Mouse (Mus musculus) neural tube, embryonic 12.5 days (tissue): ENCODE data around the gene Pomt1. TPM values are rescaled to one million over a fixed set of nuclear protein-coding genes. Genes with fewer than 3 reads are reported as not detected.

Source experiments
- ATAC-seq: fragments of 200-750 bp; cut with Nextera tagmentation; 2 replicates; pipeline ENCODE4 v1.8.0; 2017; ENCODE audit warnings: low read depth, mild to moderate bottlenecking, moderate TSS enrichment, moderate library complexity; ENCODE audit not compliant: low FRiP score
- H3K27ac ChIP-seq: fragments of 300-500 bp; sonication (generic); 2 replicates; pipeline ENCODE4 v1.5.1; 2016
- H3K27me3 ChIP-seq: fragments of 300-500 bp; sonication (generic); replicated peaks from 2 replicates; pipeline ENCODE4 v1.6.1; 2016; ENCODE audit warnings: mild to moderate bottlenecking
- H3K36me3 ChIP-seq: fragments of 300-500 bp; sonication (generic); 2 replicates; pipeline ENCODE4 v1.6.1; 2016; ENCODE audit warnings: mild to moderate bottlenecking
- H3K4me1 ChIP-seq: fragments of 300-500 bp; sonication (generic); 2 replicates; pipeline ENCODE4 v1.6.1; 2016
- H3K4me2 ChIP-seq: fragments of 300-500 bp; sonication (generic); replicated peaks from 2 replicates; pipeline ENCODE4 v1.6.1; 2016; ENCODE audit warnings: mild to moderate bottlenecking
- H3K4me3 ChIP-seq: fragments of 300-500 bp; sonication (generic); 2 replicates; pipeline ENCODE4 v1.5.1; 2016
- H3K9ac ChIP-seq: fragments of 300-500 bp; sonication (generic); 2 replicates; pipeline ENCODE4 v1.6.1; 2016; ENCODE audit warnings: mild to moderate bottlenecking
- H3K9me3 ChIP-seq: fragments of 300-500 bp; sonication (generic); 2 replicates; pipeline ENCODE4 v1.6.1; 2016; ENCODE audit warnings: mild to moderate bottlenecking
- WGBS: fragments of 180-500 bp; shearing (Covaris S2); methylation state at CpG from one replicate; pipeline ENCODE4 v1.1.7; 2016; 5-methylcytosine and 5-hydroxymethylcytosine counted together
- polyA plus RNA-seq: library from polyadenylated mRNA; unstranded; fragments of >200 nt; fragmentation: Nextera tagmentation; extraction: Ambion mirVana; gene quantifications from 2 replicates; pipeline ENCODE4 v1.2.1, GENCODE M21; 2016

Gene Pomt1
- polyA plus RNA-seq, 1 experiment from 2014 or later: 23.5 TPM

DNA sequence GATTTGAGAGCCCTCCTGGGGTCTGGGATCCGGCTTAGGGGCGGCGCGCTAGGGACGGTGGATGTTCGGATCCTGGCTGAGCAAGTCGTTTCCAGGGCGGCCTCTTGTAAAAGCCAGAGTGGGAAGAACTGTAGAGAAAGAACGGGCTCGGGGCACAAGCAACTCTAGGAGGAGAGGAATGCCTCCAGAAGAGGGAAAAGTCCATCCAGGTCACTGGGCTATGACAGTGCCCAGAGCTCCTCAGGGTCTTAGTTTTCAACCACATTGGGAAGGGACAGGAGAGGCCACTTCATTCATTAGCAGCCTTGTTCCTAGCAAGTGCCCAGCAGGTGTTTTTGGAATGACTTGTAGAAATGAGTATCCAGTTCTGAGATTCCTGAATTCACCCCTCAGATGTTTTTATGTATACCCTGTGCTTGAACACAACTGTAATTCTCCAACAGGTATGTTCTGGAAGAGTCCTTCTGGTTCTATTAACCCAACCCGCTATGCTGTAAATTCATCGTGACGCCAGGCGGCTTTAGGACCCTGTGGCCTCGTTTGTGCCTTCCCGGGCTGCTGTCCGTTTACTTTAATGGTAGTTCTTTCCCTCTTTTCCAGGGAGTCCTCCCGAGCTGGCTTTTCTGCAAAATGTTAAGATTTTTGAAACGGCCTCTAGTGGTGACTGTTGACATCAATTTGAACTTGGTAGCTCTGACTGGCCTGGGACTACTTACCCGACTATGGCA lies 534 bp downstream of the Pomt1 start:
- peak overlapping the region; percentile 51; the same call in 1 of the 2 replicates for H3K27ac ChIP-seq
- peak; percentile 45 for ATAC-seq
- under 1% methylated on average over 20 of the region's 20 CpGs for whole genome bisulfite sequencing
- H3K36me3 ChIP-seq: peaks cover 28% of the 10 kb centered on the region
- H3K4me3 ChIP-seq: peak overlapping the region; percentile 62
- no peaks in the 10 kb centered on the region for H3K9me3 ChIP-seq
- no peaks in the 10 kb centered on the region for H3K27me3 ChIP-seq
- H3K4me1 ChIP-seq: peaks cover 16% of the 10 kb centered on the region
- H3K9ac ChIP-seq: peak overlapping the region; percentile 74
- peak overlapping the region; percentile 88 for H3K4me2 ChIP-seq

GRCm38 (mm10) chr2:32237571-32237970 lies 1.2 kb downstream of the Pomt1 start:
- ATAC-seq: no peak
- WGBS: 42% methylated on average over 4 of the region's 4 CpGs

GRCm38 (mm10) chr2:32238708-32239435 lies 2.5 kb downstream of the Pomt1 start:
- WGBS: 94% methylated on average over 9 of the region's 9 CpGs
- Histone ChIP-seq H3K4me1 (peaks cover 16% of the 10 kb centered on the region), H3K4me2 (no peak overlapping the region), H3K9ac (no peak overlapping the region), H3K36me3 (peaks cover 20% of the 10 kb centered on the region), H3K27ac (no peak overlapping the region), H3K9me3 (no peaks in the 10 kb centered on the region), H3K27me3 (no peaks in the 10 kb centered on the region), H3K4me3 (no peak overlapping the region)
- no peak for ATAC-seq

More at GRCm38 (mm10) chr2:32237571-32237970, 1.2 kb downstream of the Pomt1 start:
- Histone ChIP-seq H3K4me1 (peaks cover 16% of the 10 kb centered on the region), H3K4me3 (peak overlapping the region; percentile 62), H3K9ac (peak overlapping the region; percentile 74; the same call in 1 of the 2 replicates), H3K27ac (no peak overlapping the region), H3K36me3 (peaks cover 22% of the 10 kb centered on the region), H3K9me3 (no peaks in the 10 kb centered on the region), H3K27me3 (no peaks in the 10 kb centered on the region), H3K4me2 (peak overlapping the region; percentile 88)

- Histone ChIP-seq H3K9me3 (no peaks in the 10 kb centered on the region), H3K36me3 (peaks cover 33% of the 10 kb centered on the region), H3K4me3 (no peak overlapping the region), H3K9ac (no peak overlapping the region), H3K27ac (no peak overlapping the region), H3K4me2 (no peak overlapping the region), H3K27me3 (no peaks in the 10 kb centered on the region), H3K4me1 (peaks cover 6% of the 10 kb centered on the region)
- no peak for ATAC-seq
- WGBS: 78% methylated on average over 5 of the region's 5 CpGs
Measured at GRCm38 (mm10) chr2:32240591-32240990, 4.2 kb downstream of the Pomt1 start.

DNA sequence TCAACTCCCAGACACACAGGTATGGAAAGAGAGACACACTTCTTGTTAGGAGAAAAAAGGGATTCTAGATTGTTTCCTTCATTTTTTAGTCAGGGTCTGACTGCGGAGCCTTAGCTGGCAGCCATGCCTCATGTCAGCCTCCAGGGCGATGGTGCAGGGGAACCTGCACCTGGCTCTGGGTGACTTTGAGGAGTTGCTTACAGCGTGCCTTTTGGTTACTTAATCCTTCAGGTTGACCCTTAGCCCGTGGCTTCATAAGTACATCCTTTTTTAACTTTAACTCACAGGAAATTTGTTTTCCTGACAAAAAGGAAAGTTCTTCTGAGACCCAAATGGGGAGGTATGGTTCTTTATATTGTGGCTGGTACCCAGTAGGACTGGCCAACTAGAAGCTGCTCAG lies 6.6 kb downstream of the Pomt1 start:
- WGBS: 93% methylated on average over 4 of the region's 4 CpGs

DNA sequence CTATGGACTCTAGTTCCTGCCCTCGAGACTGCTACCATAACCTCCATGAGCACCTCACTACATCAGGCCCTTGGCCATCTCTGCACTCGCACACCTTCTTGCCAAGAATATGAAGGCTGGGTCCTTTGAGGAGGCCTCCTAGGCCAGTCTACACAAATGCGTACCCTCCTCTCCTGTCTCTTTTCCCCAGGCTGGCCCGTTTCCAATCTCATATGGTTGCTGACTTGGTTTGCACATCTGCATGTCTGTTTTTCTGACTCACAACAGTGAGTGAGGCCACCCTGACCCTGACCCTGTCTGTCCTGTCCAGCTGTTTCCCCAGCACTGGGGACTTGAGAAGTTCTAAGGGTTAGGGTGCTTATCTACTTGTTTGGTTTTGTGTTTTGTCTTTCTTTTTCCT lies 10.4 kb downstream of the Pomt1 start:
- Histone ChIP-seq H3K9ac (no peak overlapping the region), H3K27me3 (no peaks in the 10 kb centered on the region), H3K36me3 (peaks cover 67% of the 10 kb centered on the region), H3K4me2 (no peak overlapping the region), H3K9me3 (no peaks in the 10 kb centered on the region), H3K27ac (no peak overlapping the region), H3K4me1 (no peaks in the 10 kb centered on the region), H3K4me3 (no peak overlapping the region)
- 84% methylated on average over 4 of the region's 4 CpGs for WGBS
- ATAC-seq: no peak

More for the DNA sequence above, 6.6 kb downstream of the Pomt1 start:
- Histone ChIP-seq H3K9ac (no peak overlapping the region), H3K4me1 (no peaks in the 10 kb centered on the region), H3K9me3 (no peaks in the 10 kb centered on the region), H3K27me3 (no peaks in the 10 kb centered on the region), H3K4me2 (no peak overlapping the region), H3K27ac (no peak overlapping the region), H3K36me3 (peaks cover 40% of the 10 kb centered on the region), H3K4me3 (no peak overlapping the region)
- no peak for ATAC-seq

- no peak overlapping the region for H3K27ac ChIP-seq
- H3K9ac ChIP-seq: no peak overlapping the region
- no peaks in the 10 kb centered on the region for H3K27me3 ChIP-seq
- H3K4me2 ChIP-seq: no peak overlapping the region
- no peak overlapping the region for H3K4me3 ChIP-seq
- 83% methylated on average over 10 of the region's 10 CpGs for WGBS
- ATAC-seq: no peak
- no peaks in the 10 kb centered on the region for H3K9me3 ChIP-seq
- H3K4me1 ChIP-seq: no peaks in the 10 kb centered on the region
- H3K36me3 ChIP-seq: peaks cover 77% of the 10 kb centered on the region
Measured at GRCm38 (mm10) chr2:32248377-32249361, 12.3 kb downstream of the Pomt1 start.

DNA sequence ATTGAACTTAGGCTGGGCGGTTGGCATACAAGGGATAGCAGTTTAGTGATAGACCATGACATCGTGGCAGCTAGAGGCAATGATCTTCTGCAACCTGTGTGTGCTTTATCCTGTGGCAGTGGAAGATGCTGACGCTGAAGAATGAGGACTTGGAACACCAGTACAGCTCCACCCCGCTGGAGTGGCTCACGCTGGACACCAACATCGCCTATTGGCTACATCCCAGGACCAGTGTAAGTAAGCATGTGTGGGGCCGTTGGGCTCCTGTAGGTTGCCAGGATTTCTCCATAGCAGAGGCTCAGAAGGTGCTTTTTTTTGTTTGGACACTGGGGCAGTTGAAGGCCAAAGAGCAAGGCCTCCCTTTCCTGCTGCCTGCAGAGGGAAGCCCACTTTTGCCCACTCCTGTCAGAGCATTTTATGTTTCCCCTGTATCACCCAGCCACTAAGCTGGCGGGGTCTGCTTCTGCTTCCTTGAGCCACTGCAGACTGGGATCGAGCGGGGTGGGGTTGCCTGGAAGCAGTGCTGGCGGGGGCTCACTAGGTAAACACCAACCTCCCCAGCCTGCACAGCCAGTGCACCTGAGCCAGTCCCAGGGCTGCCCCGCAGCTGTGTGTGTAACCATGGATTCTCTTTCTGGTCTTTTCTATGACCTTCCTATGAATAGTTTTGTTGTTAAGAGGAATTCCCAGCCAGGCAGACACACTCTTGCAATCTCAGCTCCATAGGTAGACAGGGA lies 15.6 kb downstream of the Pomt1 start:
- H3K27ac ChIP-seq: no peak overlapping the region
- H3K27me3 ChIP-seq: no peaks in the 10 kb centered on the region
- no peaks in the 10 kb centered on the region for H3K9me3 ChIP-seq
- 91% methylated on average over 12 of the region's 12 CpGs for WGBS
- ATAC-seq: no peak
- no peaks in the 10 kb centered on the region for H3K4me1 ChIP-seq
- no peak overlapping the region for H3K4me3 ChIP-seq
- no peak overlapping the region for H3K4me2 ChIP-seq
- H3K36me3 ChIP-seq: peaks cover 81% of the 10 kb centered on the region
- H3K9ac ChIP-seq: no peak overlapping the region

GRCm38 (mm10) chr2:32252658-32253057 lies 16.3 kb downstream of the Pomt1 start:
- Histone ChIP-seq H3K36me3 (peaks cover 88% of the 10 kb centered on the region), H3K4me1 (no peaks in the 10 kb centered on the region), H3K9ac (no peak overlapping the region), H3K27ac (no peak overlapping the region), H3K4me2 (no peak overlapping the region), H3K27me3 (no peaks in the 10 kb centered on the region), H3K4me3 (no peak overlapping the region), H3K9me3 (no peaks in the 10 kb centered on the region)
- 96% methylated on average over 5 of the region's 5 CpGs for WGBS
- no peak for ATAC-seq

DNA sequence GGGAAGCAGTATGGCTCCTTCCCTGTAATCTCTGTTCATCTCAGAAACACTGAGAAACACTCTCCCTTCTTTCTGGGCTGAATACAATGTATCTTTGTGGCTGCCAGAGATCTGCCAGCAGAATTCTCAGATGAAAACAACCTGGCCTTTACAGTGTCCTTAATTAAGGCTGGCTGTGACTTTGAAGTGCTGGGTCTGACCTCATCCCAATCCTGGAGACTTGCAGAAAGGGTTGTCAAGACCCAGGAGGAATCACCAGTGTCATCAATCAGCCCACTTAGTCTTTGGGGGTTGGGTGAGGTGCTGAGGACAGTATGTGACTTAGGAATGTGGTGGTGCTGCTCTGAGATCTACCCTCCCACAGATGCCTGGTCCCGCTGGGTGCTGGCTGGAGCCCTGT lies 17.0 kb downstream of the Pomt1 start:
- WGBS: 100% methylated on average over 1 of the region's 1 CpGs

DNA sequence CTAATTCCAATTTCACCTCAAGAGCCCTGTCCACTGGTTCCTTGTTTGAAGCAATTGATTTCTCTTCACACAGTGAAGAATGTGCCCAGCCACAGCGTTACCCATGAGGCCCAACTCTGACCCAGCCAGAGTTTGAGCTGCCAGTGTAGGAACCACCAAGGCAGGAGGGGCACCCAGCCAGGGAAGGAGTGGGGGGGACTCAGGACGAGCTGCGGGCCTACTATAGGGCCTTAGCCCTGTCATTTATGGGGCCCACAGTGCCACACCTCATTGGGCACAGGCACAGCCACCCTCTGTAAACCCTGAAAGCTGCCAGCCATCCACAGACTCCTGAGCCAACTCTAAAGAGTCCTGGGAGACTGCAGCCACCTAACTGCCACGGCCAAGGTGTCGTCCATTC lies 18.2 kb downstream of the Pomt1 start:
- H3K9ac ChIP-seq: no peak overlapping the region
- H3K4me3 ChIP-seq: no peak overlapping the region
- 86% methylated on average over 5 of the region's 5 CpGs for WGBS
- H3K4me2 ChIP-seq: no peak overlapping the region
- H3K4me1 ChIP-seq: peaks cover 11% of the 10 kb centered on the region
- H3K36me3 ChIP-seq: peaks cover 79% of the 10 kb centered on the region
- ATAC-seq: no peak
- no peak overlapping the region for H3K27ac ChIP-seq
- H3K27me3 ChIP-seq: no peaks in the 10 kb centered on the region
- no peaks in the 10 kb centered on the region for H3K9me3 ChIP-seq

More for the DNA sequence above, 17.0 kb downstream of the Pomt1 start:
- H3K27me3 ChIP-seq: no peaks in the 10 kb centered on the region
- H3K9ac ChIP-seq: no peak overlapping the region
- ATAC-seq: no peak
- no peaks in the 10 kb centered on the region for H3K4me1 ChIP-seq
- peaks cover 89% of the 10 kb centered on the region for H3K36me3 ChIP-seq
- no peak overlapping the region for H3K4me3 ChIP-seq
- H3K27ac ChIP-seq: no peak overlapping the region
- H3K4me2 ChIP-seq: no peak overlapping the region
- H3K9me3 ChIP-seq: no peaks in the 10 kb centered on the region
